Mouse (Mus musculus): Measurements from ENCODE around the gene Jph3. TPM values are rescaled to one million over a fixed set of nuclear protein-coding genes. Genes with fewer than 3 reads are reported as not detected.

The Jph3 gene
- polyA plus RNA-seq, 2 experiments, result 0.19 to 0.25 TPM

DNA sequence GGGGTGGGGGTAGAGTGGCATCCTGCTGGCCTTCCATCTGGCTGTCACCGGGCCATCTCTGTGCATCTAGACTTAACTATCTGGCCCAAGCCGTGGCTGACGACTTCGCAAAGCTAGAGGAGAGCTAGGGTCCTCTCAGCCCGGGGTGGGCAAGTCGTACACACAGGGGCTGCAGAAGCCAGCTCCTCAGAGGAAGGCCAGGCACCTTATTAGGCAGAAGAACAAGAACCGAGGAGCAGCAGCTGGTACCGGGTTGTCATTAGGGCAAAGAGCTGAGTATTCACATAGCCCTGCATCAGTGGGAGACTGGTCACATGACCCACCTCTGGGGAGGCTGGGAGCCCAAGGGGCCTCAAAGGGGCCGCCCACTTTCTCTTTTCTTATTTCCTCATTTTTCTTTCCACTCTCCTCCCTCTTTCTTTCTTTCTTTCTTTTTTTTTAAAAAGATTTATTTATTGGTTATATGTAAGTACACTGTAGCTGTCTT lies 30.8 kb upstream of the Jph3 start:
- H3K4me3 ChIP-seq (replicated peaks; ENCODE audit: low read length), result no peak overlapping the region; the same call in 1 of the 2 replicates
- H3K4me2 ChIP-seq (replicated peaks; ENCODE audit: low read depth, low read length, severe bottlenecking), result peak overlapping the region; percentile 37
- H3K9me3 ChIP-seq (ENCODE audit: control insufficient read depth, low read length), result no peaks in the 10 kb centered on the region
- ATAC-seq (ENCODE audit: low FRiP score, low read depth), result no peak
- WGBS, result 6% methylated on average over 9 of the region's 9 CpGs
- TF ChIP-seq POLR2A (IDR thresholded peaks at IDR 0.05; ENCODE audit: borderline replicate concordance, extremely low read depth, insufficient read depth, insufficient read length), result no peak
- no peaks in the 10 kb centered on the region; the same call in 1 of the 2 replicates for H3K4me1 ChIP-seq (ENCODE audit: control insufficient read depth, insufficient read depth, low read length)
- no peak overlapping the region for H3K27ac ChIP-seq (replicated peaks; ENCODE audit: low read depth, low read length)
- no peaks in the 10 kb centered on the region for H3K27me3 ChIP-seq (ENCODE audit: control insufficient read depth, insufficient read depth, low read length)
- no peaks in the 10 kb centered on the region for H3K36me3 ChIP-seq (ENCODE audit: control insufficient read depth, insufficient read depth, low read length)
- no peak overlapping the region for H3K9ac ChIP-seq (ENCODE audit: low read depth, low read length, severe bottlenecking)
- no peak for DNase-seq (ENCODE audit: low spot score)

DNA sequence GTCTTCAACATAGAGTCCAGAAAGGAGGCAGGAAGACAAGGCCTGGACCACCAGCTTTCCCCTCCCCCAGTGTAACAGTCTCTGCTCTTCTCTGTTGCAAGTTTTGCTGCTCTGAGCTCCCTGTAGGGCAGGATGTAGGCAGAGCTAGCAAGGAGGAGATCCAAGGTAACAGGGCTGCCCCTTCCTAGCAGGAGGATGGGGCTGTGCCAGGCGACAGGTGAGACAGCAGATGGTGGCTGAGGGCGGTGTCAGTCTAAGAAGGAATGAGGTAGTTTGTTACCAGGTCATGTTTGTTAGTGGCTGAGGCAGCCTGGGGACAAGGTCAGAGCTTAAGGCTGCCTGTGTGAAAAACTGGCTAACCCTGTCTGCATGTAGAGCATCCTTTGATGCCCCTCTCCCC lies 29.5 kb upstream of the Jph3 start:
- DNase-seq (ENCODE audit: low spot score) (no peak), ATAC-seq (ENCODE audit: low FRiP score, low read depth) (no peak)
- no peak for TF ChIP-seq POLR2A (IDR thresholded peaks at IDR 0.05; ENCODE audit: borderline replicate concordance, extremely low read depth, insufficient read depth, insufficient read length)
- Histone ChIP-seq H3K9ac (ENCODE audit: low read depth, low read length, severe bottlenecking) (no peak overlapping the region), H3K4me3 (replicated peaks; ENCODE audit: low read length) (no peak overlapping the region), H3K9me3 (ENCODE audit: control insufficient read depth, low read length) (no peaks in the 10 kb centered on the region), H3K4me2 (replicated peaks; ENCODE audit: low read depth, low read length, severe bottlenecking) (no peak overlapping the region), H3K4me1 (ENCODE audit: control insufficient read depth, insufficient read depth, low read length) (no peaks in the 10 kb centered on the region; the same call in 1 of the 2 replicates), H3K27ac (replicated peaks; ENCODE audit: low read depth, low read length) (no peak overlapping the region), H3K36me3 (ENCODE audit: control insufficient read depth, insufficient read depth, low read length) (no peaks in the 10 kb centered on the region), H3K27me3 (ENCODE audit: control insufficient read depth, insufficient read depth, low read length) (no peaks in the 10 kb centered on the region)
- WGBS, result 85% methylated on average over 2 of the region's 2 CpGs

DNA sequence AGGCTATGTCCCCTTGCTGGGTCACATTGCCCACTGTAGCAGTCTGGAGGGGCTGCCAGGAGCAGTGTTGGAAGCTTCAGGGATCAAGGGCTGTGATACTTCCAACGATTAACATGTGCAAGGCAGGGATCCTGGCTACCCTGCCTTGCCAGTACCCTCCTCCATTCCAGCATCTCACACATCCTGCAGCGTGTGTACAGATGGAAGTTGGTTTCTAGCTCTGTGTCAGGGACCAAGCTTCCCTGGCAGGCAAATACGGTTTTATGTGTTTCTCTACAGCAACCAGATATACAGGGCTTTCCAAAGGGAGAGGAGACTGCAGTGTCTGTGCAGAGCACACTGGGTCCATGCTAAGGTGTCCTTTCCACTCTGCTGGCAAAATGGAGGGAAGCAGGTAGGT lies 24.2 kb upstream of the Jph3 start:
- Histone ChIP-seq H3K27ac (replicated peaks; ENCODE audit: low read depth, low read length) (no peak overlapping the region), H3K9ac (ENCODE audit: low read depth, low read length, severe bottlenecking) (no peak overlapping the region), H3K36me3 (ENCODE audit: control insufficient read depth, insufficient read depth, low read length) (no peaks in the 10 kb centered on the region), H3K9me3 (ENCODE audit: control insufficient read depth, low read length) (no peaks in the 10 kb centered on the region), H3K4me3 (replicated peaks; ENCODE audit: low read length) (no peak overlapping the region), H3K4me2 (replicated peaks; ENCODE audit: low read depth, low read length, severe bottlenecking) (no peak overlapping the region), H3K4me1 (ENCODE audit: control insufficient read depth, insufficient read depth, low read length) (no peaks in the 10 kb centered on the region), H3K27me3 (ENCODE audit: control insufficient read depth, insufficient read depth, low read length) (no peaks in the 10 kb centered on the region)
- no peak for TF ChIP-seq POLR2A (IDR thresholded peaks at IDR 0.05; ENCODE audit: borderline replicate concordance, extremely low read depth, insufficient read depth, insufficient read length)
- WGBS, result 53% methylated on average over 3 of the region's 3 CpGs
- ATAC-seq (ENCODE audit: low FRiP score, low read depth), result no peak
- DNase-seq (ENCODE audit: low spot score), result no peak

DNA sequence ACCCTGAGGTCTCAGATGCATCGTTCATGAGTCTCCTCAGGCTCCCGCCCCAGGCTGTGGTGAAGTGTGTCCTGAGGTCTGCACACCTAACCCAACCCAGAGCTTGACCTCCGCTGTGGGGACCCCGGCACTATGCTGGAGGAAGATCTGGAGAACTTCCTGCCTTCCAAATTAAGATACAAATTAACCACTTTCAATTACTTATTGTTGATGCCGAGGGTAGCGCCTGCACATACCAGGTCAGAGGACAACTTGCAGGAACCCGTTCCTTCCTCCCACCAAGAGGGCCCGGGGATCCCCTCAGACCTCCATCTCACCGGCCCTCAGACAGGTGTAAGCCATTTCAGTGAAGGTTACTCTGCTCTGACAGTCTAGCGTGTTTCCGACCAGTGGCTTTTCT lies 22.5 kb upstream of the Jph3 start:
- Histone ChIP-seq H3K4me2 (replicated peaks; ENCODE audit: low read depth, low read length, severe bottlenecking) (no peak overlapping the region), H3K9ac (ENCODE audit: low read depth, low read length, severe bottlenecking) (no peak overlapping the region), H3K27me3 (ENCODE audit: control insufficient read depth, insufficient read depth, low read length) (no peaks in the 10 kb centered on the region), H3K27ac (replicated peaks; ENCODE audit: low read depth, low read length) (no peak overlapping the region), H3K9me3 (ENCODE audit: control insufficient read depth, low read length) (no peaks in the 10 kb centered on the region), H3K4me1 (ENCODE audit: control insufficient read depth, insufficient read depth, low read length) (no peaks in the 10 kb centered on the region), H3K4me3 (replicated peaks; ENCODE audit: low read length) (no peak overlapping the region), H3K36me3 (ENCODE audit: control insufficient read depth, insufficient read depth, low read length) (no peaks in the 10 kb centered on the region)
- ATAC-seq (ENCODE audit: low FRiP score, low read depth), result no peak
- no peak for TF ChIP-seq POLR2A (IDR thresholded peaks at IDR 0.05; ENCODE audit: borderline replicate concordance, extremely low read depth, insufficient read depth, insufficient read length)
- 78% methylated on average over 11 of the region's 11 CpGs for WGBS
- no peak for DNase-seq (ENCODE audit: low spot score)

- H3K4me2 ChIP-seq (replicated peaks; ENCODE audit: low read depth, low read length, severe bottlenecking), result no peak overlapping the region
- no peaks in the 10 kb centered on the region for H3K4me1 ChIP-seq (ENCODE audit: control insufficient read depth, insufficient read depth, low read length)
- H3K9ac ChIP-seq (ENCODE audit: low read depth, low read length, severe bottlenecking), result no peak overlapping the region
- H3K4me3 ChIP-seq (replicated peaks; ENCODE audit: low read length), result no peak overlapping the region
- H3K27me3 ChIP-seq (ENCODE audit: control insufficient read depth, insufficient read depth, low read length), result no peaks in the 10 kb centered on the region
- TF ChIP-seq POLR2A (IDR thresholded peaks at IDR 0.05; ENCODE audit: borderline replicate concordance, extremely low read depth, insufficient read depth, insufficient read length), result no peak
- H3K27ac ChIP-seq (replicated peaks; ENCODE audit: low read depth, low read length), result no peak overlapping the region
- no peaks in the 10 kb centered on the region for H3K36me3 ChIP-seq (ENCODE audit: control insufficient read depth, insufficient read depth, low read length)
- H3K9me3 ChIP-seq (ENCODE audit: control insufficient read depth, low read length), result no peaks in the 10 kb centered on the region
- 57% methylated on average over 6 of the region's 6 CpGs for WGBS
- DNase-seq (ENCODE audit: low spot score), result no peak
- ATAC-seq (ENCODE audit: low FRiP score, low read depth), result no peak
These were observed 21.0 kb upstream of the Jph3 start for GRCm38 (mm10) chr8:121708406-121708805.

DNA sequence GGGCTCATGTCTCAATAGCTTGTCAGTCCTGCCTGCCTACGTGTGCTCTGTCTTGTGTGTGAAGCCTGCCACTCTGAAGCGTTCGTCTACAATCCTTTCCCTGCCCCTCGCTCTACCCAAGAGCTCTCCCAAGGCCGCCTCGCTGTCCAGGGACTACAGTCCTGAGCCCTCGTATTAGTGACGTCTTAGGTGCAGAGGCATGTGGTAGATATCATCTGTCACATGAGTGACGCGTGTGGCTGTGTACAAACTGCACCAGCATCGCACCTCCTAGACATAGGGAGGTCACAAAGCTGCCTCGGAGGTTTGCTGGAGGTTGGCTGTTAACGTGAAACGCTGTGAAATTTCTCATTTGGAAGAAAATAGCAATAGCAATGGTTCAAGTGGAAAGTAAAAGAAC lies 11.9 kb upstream of the Jph3 start:
- no peak for ATAC-seq (ENCODE audit: low FRiP score, low read depth)

More for the DNA sequence above, 11.9 kb upstream of the Jph3 start:
- peaks cover 3% of the 10 kb centered on the region; the same call in 1 of the 2 replicates for H3K4me1 ChIP-seq (ENCODE audit: control insufficient read depth, insufficient read depth, low read length)
- DNase-seq (ENCODE audit: low spot score), result no peak
- H3K9me3 ChIP-seq (ENCODE audit: control insufficient read depth, low read length), result no peaks in the 10 kb centered on the region
- H3K36me3 ChIP-seq (ENCODE audit: control insufficient read depth, insufficient read depth, low read length), result no peaks in the 10 kb centered on the region
- no peaks in the 10 kb centered on the region for H3K27me3 ChIP-seq (ENCODE audit: control insufficient read depth, insufficient read depth, low read length)
- peak overlapping the region; percentile 30 for H3K4me2 ChIP-seq (replicated peaks; ENCODE audit: low read depth, low read length, severe bottlenecking)
- no peak overlapping the region for H3K4me3 ChIP-seq (replicated peaks; ENCODE audit: low read length)
- 43% methylated on average over 14 of the region's 14 CpGs for WGBS
- TF ChIP-seq POLR2A (IDR thresholded peaks at IDR 0.05; ENCODE audit: borderline replicate concordance, extremely low read depth, insufficient read depth, insufficient read length), result no peak
- H3K27ac ChIP-seq (replicated peaks; ENCODE audit: low read depth, low read length), result no peak overlapping the region
- no peak overlapping the region for H3K9ac ChIP-seq (ENCODE audit: low read depth, low read length, severe bottlenecking)

Data from limb, embryonic 14.5 days (tissue).